33 mouse cellular contexts compared by ENCODE assay signal in genomic region chr1:189855739-189856138, GRCm38 (mm10).
DNase-seq lines count a peak whose midpoint lies in the region; ATAC-seq and TF ChIP-seq lines count a peak whose summit lies in the region.
"Had no signal": no experiment of that assay in that cellular context is flagged by ENCODE, and none has a peak within 500 bp of the region (broad histone marks: within the 10 kb centered on the region; RNA-seq: fewer than 3 reads in every experiment).

No protein-coding gene starts in this region.

- TF ChIP-seq CTCF in thymus, adult 2 months (IDR thresholded peaks at IDR 0.05; ENCODE audit: borderline replicate concordance, control insufficient read depth, extremely low read depth, insufficient read depth, low read length, poor library complexity): no peak
- TF ChIP-seq CTCF in liver, postnatal 0 days (IDR thresholded peaks at IDR 0.05; ENCODE audit: low read depth): no peak

- WGBS in thymus, adult 2 months: 6% methylated on average over 5 of the region's 5 CpGs
- WGBS in liver, embryonic 12.5 days (ENCODE audit: insufficient replicate concordance): 21% methylated on average over 5 of the region's 5 CpGs
- WGBS in liver, postnatal 0 days (ENCODE audit: insufficient replicate concordance): 50% methylated on average over 5 of the region's 5 CpGs
- WGBS in forebrain, embryonic 10.5 days: 96% methylated on average over 5 of the region's 5 CpGs

- no peaks in the 10 kb centered on the region for H3K9me3 ChIP-seq in liver, embryonic 12.5 days (replicated peaks)
- H3K9me3 ChIP-seq in liver, postnatal 0 days (ENCODE audit: low read length): no peaks in the 10 kb centered on the region
- H3K9me3 ChIP-seq in forebrain, embryonic 10.5 days: no peaks in the 10 kb centered on the region
- H3K9me3 ChIP-seq: embryonic facial prominence, embryonic 13.5 days; heart, embryonic 10.5 days; heart, embryonic 15.5 days; hindbrain, embryonic 12.5 days; midbrain, embryonic 13.5 days; neural tube, embryonic 15.5 days; stomach, embryonic 15.5 days had no signal

- H3K4me2 ChIP-seq in liver, embryonic 12.5 days: peak overlapping the region; percentile 20; the same call in 1 of the 2 replicates
- H3K4me2 ChIP-seq in liver, postnatal 0 days (ENCODE audit: low read depth, low read length): no peak overlapping the region
- H3K4me2 ChIP-seq: embryonic facial prominence, embryonic 13.5 days; heart, embryonic 15.5 days; hindbrain, embryonic 12.5 days; lung, embryonic 14.5 days; midbrain, embryonic 13.5 days; neural tube, embryonic 15.5 days; stomach, embryonic 15.5 days had no signal

- H3K27me3 ChIP-seq in thymus, adult 2 months (ENCODE audit: control insufficient read depth, insufficient read depth, low read length): no peaks in the 10 kb centered on the region
- no peaks in the 10 kb centered on the region for H3K27me3 ChIP-seq in liver, embryonic 12.5 days (replicated peaks)
- H3K27me3 ChIP-seq in liver, postnatal 0 days (ENCODE audit: insufficient read depth, low read length): no peaks in the 10 kb centered on the region
- no peaks in the 10 kb centered on the region for H3K27me3 ChIP-seq in forebrain, embryonic 10.5 days (ENCODE audit: poor library complexity, severe bottlenecking)
- H3K27me3 ChIP-seq: CH12.LX; embryonic facial prominence, embryonic 13.5 days; heart, embryonic 15.5 days; hindbrain, embryonic 12.5 days; midbrain, embryonic 13.5 days; neural tube, embryonic 15.5 days; Patski; stomach, embryonic 15.5 days had no signal

- TF ChIP-seq EP300 in liver, postnatal 0 days (IDR thresholded peaks at IDR 0.05; ENCODE audit: low read depth): peak; percentile 8; the same call in 1 of the 2 replicates

- peaks cover 3% of the 10 kb centered on the region; the same call in 1 of the 2 replicates for H3K36me3 ChIP-seq in thymus, adult 2 months (ENCODE audit: control insufficient read depth, insufficient read depth, low read length)
- peaks cover 4% of the 10 kb centered on the region; the same call in 1 of the 2 replicates for H3K36me3 ChIP-seq in liver, embryonic 12.5 days
- no peaks in the 10 kb centered on the region for H3K36me3 ChIP-seq in liver, postnatal 0 days (replicated peaks; ENCODE audit: insufficient read depth, low read length)
- H3K36me3 ChIP-seq in forebrain, embryonic 10.5 days (replicated peaks): peaks cover 38% of the 10 kb centered on the region
- H3K36me3 ChIP-seq: neural tube, embryonic 15.5 days had no signal

- H3K27ac ChIP-seq in thymus, adult 2 months (ENCODE audit: control insufficient read depth, insufficient read depth, low read length): peak overlapping the region; percentile 11; the same call in 1 of the 2 replicates
- H3K27ac ChIP-seq in liver, embryonic 12.5 days: peak overlapping the region; percentile 66
- no peak overlapping the region for H3K27ac ChIP-seq in liver, postnatal 0 days (ENCODE audit: low read depth)
- H3K27ac ChIP-seq in forebrain, embryonic 10.5 days: no peak overlapping the region
- H3K27ac ChIP-seq: heart, embryonic 10.5 days; heart, embryonic 15.5 days; hindbrain, embryonic 12.5 days; kidney, postnatal 0 days; midbrain, embryonic 13.5 days; neural tube, embryonic 15.5 days; stomach, embryonic 15.5 days had no signal

- no peak overlapping the region for H3K4me3 ChIP-seq in thymus, adult 2 months (ENCODE audit: control insufficient read depth, insufficient read depth, low read length)
- no peak overlapping the region for H3K4me3 ChIP-seq in liver, embryonic 12.5 days
- no peak overlapping the region for H3K4me3 ChIP-seq in liver, postnatal 0 days (ENCODE audit: low read depth, low read length)
- H3K4me3 ChIP-seq in forebrain, embryonic 10.5 days: no peak overlapping the region
- H3K4me3 ChIP-seq: embryonic facial prominence, embryonic 13.5 days; heart, embryonic 10.5 days; heart, embryonic 15.5 days; hindbrain, embryonic 12.5 days; midbrain, embryonic 13.5 days; neural tube, embryonic 15.5 days; stomach, embryonic 15.5 days had no signal

- ATAC-seq in common myeloid progenitor, adult 5-6 weeks (replicated peaks; ENCODE audit: low read depth, poor library complexity, severe bottlenecking): peak; percentile 62
- ATAC-seq in liver, embryonic 12.5 days: peak; percentile 54
- ATAC-seq in liver, postnatal 0 days: no peak
- ATAC-seq: forebrain, embryonic 16.5 days; intestine, embryonic 16.5 days; midbrain, embryonic 13.5 days; Patski had no signal

- H3K9ac ChIP-seq in liver, embryonic 12.5 days: no peak overlapping the region
- H3K9ac ChIP-seq in liver, postnatal 0 days (replicated peaks): no peak overlapping the region
- H3K9ac ChIP-seq: embryonic facial prominence, embryonic 13.5 days; heart, embryonic 15.5 days; hindbrain, embryonic 12.5 days; lung, embryonic 14.5 days; midbrain, embryonic 13.5 days; neural tube, embryonic 15.5 days; stomach, embryonic 15.5 days had no signal

- TF ChIP-seq POLR2A in thymus, adult 2 months (IDR thresholded peaks at IDR 0.05; ENCODE audit: control insufficient read depth, extremely low read depth, insufficient read depth, low read length, poor library complexity): no peak

- DNase-seq in thymus, adult 2 months: no peak
- DNase-seq in thymus, postnatal 36 days: no peak
- DNase-seq in liver, postnatal 0 days: no peak
- DNase-seq in urinary bladder, adult 2 months (ENCODE audit: low spot score): no peak
- DNase-seq in spleen, postnatal 36 days (ENCODE audit: low spot score in 2 of 2): no peak
- no peak for DNase-seq in forebrain, embryonic 10.5 days (ENCODE audit: extremely low spot score, low spot score)
- DNase-seq: adrenal gland, postnatal 10 days; cerebellum, adult 8-10 months; cerebellum, postnatal 36 days; embryo, embryonic 11 days; gastrocnemius, postnatal 14 days; heart, postnatal 36 days; kidney, adult 8-10 months; layer of hippocampus, postnatal 36 days; left cerebral cortex, postnatal 4 days; lung, embryonic 14.5 days; lung, postnatal 14 days; retina, postnatal 1 day; right cerebral cortex, postnatal 14 days had no signal

- H3K4me1 ChIP-seq in thymus, adult 2 months (replicated peaks; ENCODE audit: control insufficient read depth, insufficient read depth, low read length): peaks cover 36% of the 10 kb centered on the region
- H3K4me1 ChIP-seq in liver, embryonic 12.5 days: peaks cover 29% of the 10 kb centered on the region
- H3K4me1 ChIP-seq in liver, postnatal 0 days (ENCODE audit: insufficient read depth): peaks cover 3% of the 10 kb centered on the region; the same call in 1 of the 2 replicates
- H3K4me1 ChIP-seq in forebrain, embryonic 10.5 days: peaks cover 24% of the 10 kb centered on the region; the same call in 1 of the 2 replicates

Comparison
In these comparisons a context has a peak if more than half of its experiments do, and no peak if none do; other contexts are left out.
1. H3K27ac ChIP-seq: peak in thymus, adult 2 months (single experiment) and liver, embryonic 12.5 days (single experiment); none in liver, postnatal 0 days (single experiment) and forebrain, embryonic 10.5 days (single experiment).